Mouse (Mus musculus) erythroblast, embryonic 14.5 days (primary cell): ENCODE measurements around the gene Ints11.

ENCODE experiments used
- GATA1 ChIP-seq: IDR thresholded peaks from 2 replicates; pipeline ENCODE4 v1.6.1; 2012; ENCODE audit warnings: low read length, inconsistent platforms, mixed read lengths
- TAL1 ChIP-seq: IDR thresholded peaks from 3 replicates; pipeline ENCODE4 v1.6.1; 2012; ENCODE audit warnings: low read length, inconsistent platforms, mixed read lengths

- TF ChIP-seq GATA1 (no peak), TAL1 (no peak)
These were observed 27.1 kb downstream of the Ints11 start for GRCm38 (mm10) chr4:155896461-155896860.
